Mouse (Mus musculus): ENCODE data around the gene Slc35d3. TPM values are rescaled to one million over a fixed set of nuclear protein-coding genes. Genes with fewer than 3 reads are reported as not detected.

Slc35d3 gene
- under 1 TPM in 1 of 2 experiments, not detected in 1; 0.01 TPM for polyA plus RNA-seq (2012; fragmentation: generic; extraction: Trizol)

GRCm38 (mm10) chr10:19850998-19851691, at the start of gene Slc35d3:
TSS of gene Slc35d3 (minus strand) at chr10:19851459.

Other genes starting within 250 kb of the Slc35d3 start
- gene Il22ra2, start 229.5 kb downstream of the Slc35d3 start, polyA plus RNA-seq (2012; fragmentation: generic; extraction: Trizol): not detected
- gene Il20ra, start 138.9 kb downstream of the Slc35d3 start, polyA plus RNA-seq (2012; fragmentation: generic; extraction: Trizol): not detected
- gene Pex7, start 56.2 kb upstream of the Slc35d3 start, polyA plus RNA-seq (2012; fragmentation: generic; extraction: Trizol): 10 to 100 TPM in 1 of 2 experiments, 1 to 10 TPM in 1; 1.1 to 14.3 TPM
- gene Map3k5, start 83.0 kb upstream of the Slc35d3 start, polyA plus RNA-seq (2012; fragmentation: generic; extraction: Trizol): 1 to 10 TPM in 1 of 2 experiments, under 1 TPM in 1; 0.15 to 1.3 TPM